Mouse (Mus musculus) heart, adult 2 months (tissue): ENCODE data around the gene Noto. TPM values are rescaled to one million over a fixed set of nuclear protein-coding genes. Genes with fewer than 3 reads are reported as not detected.
A peak's percentile ranks its signal among the peaks of the same experiment; 100 is the strongest.

ENCODE experiments used
- DNase-seq, 2 experiments: peaks; one replicate each; pipeline ENCODE4 v3.0.0; 2021
- H3K27ac ChIP-seq: fragments of 200-600 bp; 2 replicates; pipeline ENCODE4 v1.8.1; 2022
- H3K27me3 ChIP-seq: fragments of 200-500 bp; 2 replicates; pipeline ENCODE4 v1.6.1; 2012; ENCODE audit warnings: mild to moderate bottlenecking, low read length, inconsistent platforms, mixed read lengths; ENCODE audit not compliant: control insufficient read depth, insufficient read depth
- H3K36me3 ChIP-seq: fragments of 200-500 bp; 2 replicates; pipeline ENCODE4 v1.6.1; 2012; ENCODE audit warnings: low read length, inconsistent platforms; ENCODE audit not compliant: control insufficient read depth, insufficient read depth
- H3K4me1 ChIP-seq: fragments of 200-500 bp; 2 replicates; pipeline ENCODE4 v1.6.1; 2011; ENCODE audit warnings: low read length; ENCODE audit not compliant: control insufficient read depth, insufficient read depth
- H3K4me3 ChIP-seq: fragments of 200-600 bp; 2 replicates; pipeline ENCODE4 v1.8.1; 2022
- H3K79me2 ChIP-seq: fragments of 200-500 bp; replicated peaks from 2 replicates; pipeline ENCODE4 v1.6.1; 2012; ENCODE audit warnings: mild to moderate bottlenecking, inconsistent platforms, low read length, moderate library complexity, mixed read lengths; ENCODE audit not compliant: control insufficient read depth, insufficient read depth
- H3K9ac ChIP-seq: fragments of 200-500 bp; 2 replicates; pipeline ENCODE4 v1.6.1; 2012; ENCODE audit warnings: low read depth, mild to moderate bottlenecking, control low read depth, inconsistent platforms, low read length, mixed read lengths
- CTCF ChIP-seq: fragments of 200-600 bp; IDR thresholded peaks from 2 replicates; pipeline ENCODE4 v1.8.1; 2022; ENCODE audit warnings: antibody characterized with exemption, mild to moderate bottlenecking, moderate library complexity
- EP300 ChIP-seq: fragments of 200-500 bp; IDR thresholded peaks from 2 replicates; pipeline ENCODE4 v1.6.1; 2011; ENCODE audit warnings: low read depth, low read length, control low read depth; ENCODE audit not compliant: insufficient read depth
- POLR2A ChIP-seq: fragments of 200-500 bp; IDR thresholded peaks from 2 replicates; pipeline ENCODE4 v1.6.1; 2011; ENCODE audit warnings: mild to moderate bottlenecking, low read depth, low read length, control low read depth; ENCODE audit not compliant: insufficient read depth
- WGBS: fragments of 180-500 bp; shearing (Covaris S2); methylation state at CpG from one replicate; pipeline ENCODE4 v1.1.7; 2018; 5-methylcytosine and 5-hydroxymethylcytosine counted together
- intact Hi-C: fragments of 180-260 bp; cut with DNase I; formaldehyde crosslinking; loops from one replicate; pipeline ENCODE4 v1.15.1; 2025
- polyA plus RNA-seq: library from polyadenylated mRNA; depleted of rRNA; stranded (reverse); fragments of >200 nt; gene quantifications from 2 replicates; pipeline ENCODE4 v1.2.3, GENCODE M21; 2012; rRNA removed
- total RNA-seq, 2 experiments: library from RNA; stranded (reverse); gene quantifications; 2 replicates each; pipeline ENCODE4 v1.2.3; 2021

Noto gene
- total and polyA plus RNA-seq, 3 experiments = not detected

DNA sequence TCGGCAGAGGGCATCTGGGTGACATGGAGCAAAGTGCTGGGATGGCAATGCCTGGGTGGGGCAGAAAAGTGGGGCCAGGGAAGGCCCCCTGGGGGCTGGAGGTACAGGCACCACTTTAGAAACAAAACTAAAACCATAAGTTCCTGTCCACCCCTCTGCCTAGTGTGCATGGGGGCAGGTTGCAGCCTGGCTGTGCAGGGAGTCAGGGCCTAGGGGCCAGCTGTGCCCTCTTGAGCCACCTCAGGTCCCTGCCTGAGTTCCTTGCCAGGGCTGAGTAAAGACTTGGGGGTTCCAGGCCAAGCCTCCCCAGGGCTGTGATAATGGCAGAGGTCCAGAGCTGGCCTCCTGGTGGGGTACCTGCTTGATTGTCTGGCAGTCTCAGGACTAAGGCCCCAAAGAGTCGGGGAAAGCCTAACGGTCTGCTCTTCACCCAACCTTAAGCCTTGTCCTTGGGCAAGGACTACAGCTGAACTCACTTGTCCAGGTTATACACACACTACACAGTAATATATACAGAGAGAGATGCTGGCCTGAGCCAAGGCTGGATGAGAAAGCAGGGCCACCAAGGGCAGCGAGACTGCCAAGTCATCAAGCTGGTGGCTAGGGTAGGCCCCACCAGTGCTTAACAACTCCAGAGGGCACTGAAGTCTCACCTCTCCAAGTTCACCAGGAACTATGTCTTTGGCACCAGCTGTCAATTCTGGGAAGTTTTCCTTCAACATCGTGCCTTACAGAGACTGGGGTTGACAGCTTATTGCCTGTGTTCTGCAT, 46.2 kb downstream of the Noto start:
- no peak for TF ChIP-seq CTCF
- TF ChIP-seq POLR2A = no peak
- TF ChIP-seq EP300 = no peak
- Histone ChIP-seq H3K27me3 (no peaks in the 10 kb centered on the region), H3K36me3 (no peaks in the 10 kb centered on the region), H3K9ac (no peak overlapping the region), H3K4me1 (no peaks in the 10 kb centered on the region), H3K4me3 (no peak overlapping the region), H3K79me2 (no peaks in the 10 kb centered on the region), H3K27ac (no peak overlapping the region)
- WGBS = 70% methylated on average over 5 of the region's 5 CpGs
- DNase-seq = no peak
- intact Hi-C loops = no loop called here

DNA sequence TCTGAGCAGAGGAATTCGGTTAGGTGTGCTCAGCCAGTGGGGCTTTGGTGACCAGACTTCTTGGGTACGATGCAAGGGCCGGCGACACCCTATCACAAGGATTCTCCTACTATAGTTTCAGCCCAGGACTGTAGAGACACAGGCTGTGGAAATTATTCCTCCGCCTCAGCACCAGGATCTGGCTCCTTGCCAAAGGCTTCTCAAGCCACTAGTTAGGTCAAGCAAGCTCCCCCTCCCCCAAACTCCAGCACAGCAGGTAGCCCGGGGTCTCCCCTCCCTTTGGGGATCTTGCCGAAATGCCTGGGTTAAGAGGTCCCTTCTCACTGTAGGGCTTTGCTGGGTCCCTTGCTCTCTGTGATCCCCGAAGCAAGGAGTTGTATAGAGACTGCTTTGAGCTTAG, 48.3 kb downstream of the Noto start:
- Histone ChIP-seq H3K27me3 (no peaks in the 10 kb centered on the region), H3K9ac (no peak overlapping the region), H3K4me1 (no peaks in the 10 kb centered on the region), H3K79me2 (no peaks in the 10 kb centered on the region), H3K36me3 (no peaks in the 10 kb centered on the region), H3K4me3 (no peak overlapping the region), H3K27ac (no peak overlapping the region)
- WGBS = 49% methylated on average over 8 of the region's 8 CpGs
- no peak for DNase-seq
- no peak for TF ChIP-seq POLR2A
- TF ChIP-seq CTCF = no peak
- TF ChIP-seq EP300 = no peak
- intact Hi-C loops = no loop called here

DNA sequence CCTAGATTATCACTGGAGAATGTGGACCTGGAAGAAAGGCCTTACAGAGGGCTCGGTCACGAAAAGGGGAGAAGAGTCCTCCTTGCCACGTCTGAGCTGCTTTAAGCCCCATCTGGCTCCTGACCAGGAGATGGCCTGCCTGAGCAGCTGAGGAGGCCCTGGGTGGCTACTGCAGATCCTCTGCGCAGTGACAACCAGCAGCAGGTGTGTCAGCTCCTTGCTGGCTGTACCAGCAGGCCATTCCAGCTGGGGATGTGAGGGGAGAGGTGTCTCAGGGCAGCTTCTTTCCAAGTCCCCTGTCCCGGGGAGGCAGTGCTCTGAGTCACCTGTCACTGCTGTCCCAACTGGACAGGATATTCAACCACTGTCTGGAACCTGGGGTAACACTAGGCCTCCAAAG, 48.9 kb downstream of the Noto start:
- DNase-seq = no peak
- Histone ChIP-seq H3K4me3 (no peak overlapping the region), H3K27ac (no peak overlapping the region), H3K4me1 (no peaks in the 10 kb centered on the region), H3K79me2 (no peaks in the 10 kb centered on the region), H3K36me3 (no peaks in the 10 kb centered on the region), H3K9ac (no peak overlapping the region), H3K27me3 (peaks cover 2% of the 10 kb centered on the region; the same call in 1 of the 2 replicates)
- TF ChIP-seq EP300 (no peak), CTCF (no peak)
- 60% methylated on average over 5 of the region's 5 CpGs for WGBS
- intact Hi-C loops = no loop called here

DNA sequence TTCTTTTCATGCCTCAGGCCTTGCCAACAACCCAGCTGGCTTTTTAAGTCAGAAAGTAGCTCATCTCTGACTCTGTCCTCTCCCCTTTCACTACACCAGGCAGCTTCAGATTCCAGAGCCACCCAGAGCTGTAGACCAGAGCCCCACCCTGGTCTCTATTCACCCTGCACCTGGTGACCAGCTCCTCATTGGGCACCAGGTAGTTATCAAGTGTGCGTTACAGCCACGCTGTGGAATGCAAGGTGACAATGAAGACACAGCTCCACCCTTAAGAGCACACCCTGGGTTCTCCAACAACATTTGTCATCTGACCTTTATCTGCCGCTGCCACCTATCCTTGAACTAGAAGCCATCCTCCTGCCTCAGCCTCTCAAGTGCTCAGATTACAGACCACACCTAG, 51.9 kb downstream of the Noto start:
- 83% methylated on average over 3 of the region's 3 CpGs for WGBS
- H3K79me2 ChIP-seq = no peaks in the 10 kb centered on the region

DNA sequence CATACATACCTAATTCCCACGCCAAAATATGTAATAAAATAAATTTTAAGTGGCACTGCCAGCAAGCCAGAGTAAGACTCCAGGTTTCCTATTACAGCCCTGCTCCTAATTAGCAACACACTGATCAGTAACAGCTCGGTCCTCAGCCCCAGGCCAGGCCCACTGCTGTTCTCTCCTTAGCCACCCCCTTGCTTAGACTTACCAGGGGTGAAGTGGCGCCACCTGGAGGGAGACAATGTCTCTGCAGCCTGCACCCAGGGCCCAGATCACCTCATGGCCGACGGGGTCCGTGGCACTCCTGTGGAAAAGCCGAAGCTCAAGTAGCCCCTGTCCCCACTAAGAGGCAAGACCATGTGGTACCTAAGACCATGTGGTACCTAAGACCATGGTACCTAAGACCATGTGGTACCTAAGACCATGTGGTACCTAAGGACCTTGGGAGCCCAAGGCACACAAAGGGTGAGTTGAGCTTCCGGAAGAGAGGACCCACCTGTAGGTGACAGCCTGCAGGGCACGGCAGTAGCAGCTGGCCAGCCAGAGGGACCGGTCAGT, 53.8 kb downstream of the Noto start:
- 39% methylated on average over 10 of the region's 10 CpGs for WGBS

More for the DNA sequence above, 51.9 kb downstream of the Noto start:
- H3K27ac ChIP-seq = no peak overlapping the region
- H3K36me3 ChIP-seq = no peaks in the 10 kb centered on the region
- H3K4me1 ChIP-seq = no peaks in the 10 kb centered on the region
- no peak overlapping the region for H3K9ac ChIP-seq
- peaks cover 4% of the 10 kb centered on the region; the same call in 1 of the 2 replicates for H3K27me3 ChIP-seq
- H3K4me3 ChIP-seq = no peak overlapping the region
- no peak for TF ChIP-seq POLR2A
- no peak for TF ChIP-seq CTCF
- TF ChIP-seq EP300 = no peak
- intact Hi-C loops = no loop called here
- no peak for DNase-seq

DNA sequence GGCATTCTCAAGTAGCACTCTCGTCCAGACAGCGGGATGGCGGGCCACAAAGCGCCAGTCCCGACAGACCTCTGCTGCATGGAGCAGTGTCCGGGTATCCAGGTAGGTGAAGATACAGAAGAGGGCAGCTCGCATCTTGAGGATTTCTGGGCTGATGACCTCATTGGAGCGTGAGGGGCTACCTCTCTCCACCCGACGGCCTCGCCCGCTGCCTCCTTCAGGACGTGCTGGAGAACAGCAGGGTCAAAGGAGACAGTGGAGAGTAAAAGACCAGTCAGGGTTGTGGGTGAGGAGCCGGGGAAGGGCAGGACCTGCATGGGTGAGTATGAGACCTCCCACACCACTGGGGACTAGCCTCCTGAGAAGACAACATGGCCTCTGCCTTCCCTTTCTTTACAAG, 54.7 kb downstream of the Noto start:
- intact Hi-C loops = no loop called here
- 33% methylated on average over 14 of the region's 14 CpGs for WGBS
- Histone ChIP-seq H3K9ac (no peak overlapping the region), H3K79me2 (no peaks in the 10 kb centered on the region), H3K4me3 (no peak overlapping the region), H3K36me3 (no peaks in the 10 kb centered on the region), H3K27me3 (peaks cover 11% of the 10 kb centered on the region; the same call in 1 of the 2 replicates), H3K27ac (no peak overlapping the region), H3K4me1 (no peaks in the 10 kb centered on the region)
- DNase-seq = no peak
- TF ChIP-seq CTCF = no peak
- no peak for TF ChIP-seq EP300
- no peak for TF ChIP-seq POLR2A

More for the DNA sequence above, 53.8 kb downstream of the Noto start:
- no peaks in the 10 kb centered on the region for H3K79me2 ChIP-seq
- H3K36me3 ChIP-seq = no peaks in the 10 kb centered on the region
- no peak overlapping the region for H3K9ac ChIP-seq
- no peak for TF ChIP-seq EP300
- no peak for TF ChIP-seq POLR2A
- TF ChIP-seq CTCF = peak; percentile 37
- peaks cover 9% of the 10 kb centered on the region; the same call in 1 of the 2 replicates for H3K27me3 ChIP-seq
- no peak for DNase-seq
- no peak overlapping the region for H3K27ac ChIP-seq
- H3K4me1 ChIP-seq = no peaks in the 10 kb centered on the region
- no peak overlapping the region for H3K4me3 ChIP-seq
- intact Hi-C loops = no loop called here

Other genes starting within 250 kb of the Noto start
- gene Emx1, start 236.4 kb upstream of the Noto start, total RNA-seq = not detected
- gene Emx1, start 236.4 kb upstream of the Noto start, polyA plus RNA-seq = not detected in 2 replicates
- gene Sfxn5, start 90.5 kb upstream of the Noto start, total RNA-seq = 1 to 10 TPM; 4.2 to 5.3 TPM
- 4.9 and 5.9 TPM in 2 replicates for gene Sfxn5, start 90.5 kb upstream of the Noto start, polyA plus RNA-seq
- gene Rab11fip5, start 49.3 kb upstream of the Noto start, total RNA-seq = 10 to 100 TPM; 59.3 to 73.9 TPM
- gene Rab11fip5, start 49.3 kb upstream of the Noto start, polyA plus RNA-seq = 41.6 and 55.0 TPM in 2 replicates
- 10 to 100 TPM in 1 of 2 experiments, 1 to 10 TPM in 1; 8.1 to 13.6 TPM for gene Smyd5, start 8.1 kb downstream of the Noto start, total RNA-seq
- 13.1 and 13.9 TPM in 2 replicates for gene Smyd5, start 8.1 kb downstream of the Noto start, polyA plus RNA-seq
- gene Cct7, start 27.6 kb downstream of the Noto start, total RNA-seq = 100 to 1,000 TPM; 144 to 159 TPM
- gene Cct7, start 27.6 kb downstream of the Noto start, polyA plus RNA-seq = 83.7 and 133 TPM in 2 replicates
- 10 to 100 TPM in 1 of 2 experiments, 1 to 10 TPM in 1; 8.9 to 11.0 TPM for gene Pradc1, start 28.1 kb downstream of the Noto start, total RNA-seq
- 22.4 and 22.7 TPM in 2 replicates for gene Pradc1, start 28.1 kb downstream of the Noto start, polyA plus RNA-seq
- gene Fbxo41, start 79.1 kb downstream of the Noto start, total RNA-seq = under 1 TPM in 1 of 2 experiments, not detected in 1; 0.02 TPM
- gene Fbxo41, start 79.1 kb downstream of the Noto start, polyA plus RNA-seq = 0.02 and 0.03 TPM in 2 replicates
- not detected for gene Egr4, start 89.7 kb downstream of the Noto start, total RNA-seq
- not detected in 2 replicates for gene Egr4, start 89.7 kb downstream of the Noto start, polyA plus RNA-seq
- 1 to 10 TPM; 1.8 to 2.0 TPM for gene Alms1, start 163.6 kb downstream of the Noto start, total RNA-seq
- 0.51 and 0.64 TPM in 2 replicates for gene Alms1, start 163.6 kb downstream of the Noto start, polyA plus RNA-seq